Mouse (Mus musculus) CD4-positive naive resting alpha-beta T cell, adult 76 days (primary cell): ENCODE measurements around the gene Dmac1. TPM values are rescaled to one million over a fixed set of nuclear protein-coding genes. Genes with fewer than 3 reads are reported as not detected.

ENCODE experiments used
- total RNA-seq: library from RNA; stranded (reverse); gene quantifications from one replicate; pipeline ENCODE4 v1.2.4, GENCODE M21; 2023

Dmac1 gene
- 29.2 TPM for total RNA-seq

GRCm38 (mm10) chr4:75278197-75279175 lies at the start of gene Dmac1:
Gene Dmac1 (minus strand): TSS chr4:75278305.

